Mouse (Mus musculus) cerebellum, adult (tissue): ENCODE data around the gene Ece2.
"Not testable (repeated sequence)": the region's sequence is repeated elsewhere in the genome, so short reads cannot be mapped to it uniquely, and the experiment has no call there.

ENCODE experiments used
- ATAC-seq: cut with Nextera tagmentation; 2 replicates; pipeline ENCODE4 v1.9.2; 2017; ENCODE audit warnings: mild to moderate bottlenecking, moderate library complexity, mixed read lengths; ENCODE audit not compliant: insufficient number of reproducible peaks, low FRiP score, low TSS enrichment

Gene Ece2

DNA sequence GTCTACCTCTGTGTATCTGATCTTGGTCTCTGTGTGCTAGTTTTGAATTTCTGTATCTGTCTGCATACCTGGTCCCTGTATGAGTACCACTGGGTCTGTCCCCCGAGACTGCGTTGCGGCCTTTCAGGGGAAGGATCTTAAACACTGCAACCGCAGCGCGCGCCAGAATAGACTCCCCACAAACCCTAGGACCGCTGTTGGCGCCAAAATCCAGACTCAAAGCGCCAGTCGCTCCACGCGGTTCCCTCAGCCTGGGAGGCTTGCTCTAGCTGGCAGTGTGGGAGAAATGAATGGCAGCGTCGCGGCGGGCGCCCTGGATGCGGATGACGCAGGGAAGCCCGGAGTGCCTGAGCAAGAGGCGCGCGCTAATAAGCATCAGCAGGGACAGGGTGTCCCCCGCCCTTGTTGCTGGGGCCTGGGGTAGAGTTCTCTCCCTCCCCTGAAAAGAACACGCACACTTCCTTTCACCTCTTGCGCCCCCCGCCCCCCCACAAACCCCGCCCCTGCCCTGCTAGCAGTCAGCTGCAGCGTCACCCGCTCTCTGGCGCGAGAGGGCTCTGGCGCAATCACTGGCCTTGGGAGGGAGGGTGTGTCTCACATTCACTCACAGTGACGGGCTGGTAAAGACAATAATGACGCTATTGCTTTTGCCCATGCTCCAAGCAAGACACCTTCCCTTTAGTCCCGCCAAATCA lies 7.5 kb upstream of the Ece2 start:
- peak; percentile 69; the same call in 1 of the 2 replicates for ATAC-seq

DNA sequence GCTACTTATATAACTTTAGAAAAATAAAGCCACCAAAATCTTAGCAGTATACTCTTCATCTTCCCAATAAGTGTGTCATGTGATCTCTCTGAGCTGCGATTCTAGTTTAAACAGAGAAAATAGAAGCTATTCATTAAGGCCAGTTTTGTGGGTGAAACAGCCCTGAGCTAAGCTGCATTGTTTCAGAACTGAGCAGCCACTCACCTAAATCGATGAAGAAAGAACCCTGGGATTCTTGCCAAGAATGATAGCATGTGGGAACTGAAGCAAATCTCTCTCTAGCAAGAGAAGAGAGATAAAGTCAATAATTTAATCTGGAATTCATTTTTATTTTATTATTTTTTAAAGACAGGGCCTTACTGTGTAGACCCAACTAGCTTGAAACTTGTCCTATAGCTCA lies 6.4 kb upstream of the Ece2 start:
- no peak for ATAC-seq

GRCm38 (mm10) chr16:20628871-20629391 lies 697 bp upstream of the Ece2 start:
- no peak for ATAC-seq

- ATAC-seq, result no peak
Observed at GRCm38 (mm10) chr16:20637410-20637809, 7.8 kb downstream of the Ece2 start.

DNA sequence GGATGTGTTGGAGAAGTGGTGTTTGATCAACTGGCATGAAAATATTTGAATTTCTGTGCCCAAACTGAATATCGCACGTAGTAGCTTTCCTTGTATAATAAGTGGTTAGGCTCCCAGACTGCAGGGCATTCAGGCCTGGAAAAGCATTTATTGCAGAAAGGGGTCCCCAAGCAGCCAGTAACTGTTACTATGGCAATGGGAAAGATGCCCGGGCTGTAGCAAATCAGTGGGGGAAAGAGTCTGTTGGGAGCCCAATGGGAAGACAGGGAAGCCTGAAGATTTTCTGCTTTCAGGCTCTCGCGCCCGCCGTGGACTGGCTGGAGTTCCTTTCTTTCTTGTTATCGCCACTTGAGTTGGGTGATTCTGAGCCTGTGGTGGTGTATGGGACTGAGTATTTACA lies 8.7 kb downstream of the Ece2 start:
- no peak for ATAC-seq

GRCm38 (mm10) chr16:20642161-20642560 lies 12.5 kb downstream of the Ece2 start:
- ATAC-seq, result 0 out of 2 replicates have a peak, but pooled peaks have one; percentile 45

- no peak for ATAC-seq
Observed at GRCm38 (mm10) chr16:20643911-20644310, 14.3 kb downstream of the Ece2 start.

- ATAC-seq, result peak; percentile 92
Observed at GRCm38 (mm10) chr16:20651076-20651946, 21.7 kb downstream of the Ece2 start, which contains the start of gene Psmd2. TSS of gene Psmd2 (plus strand) at chr16:20651652.

GRCm38 (mm10) chr16:20651947-20652310 lies 22.3 kb downstream of the Ece2 start:
- ATAC-seq, result no peak

- no peak for ATAC-seq
Observed at GRCm38 (mm10) chr16:20653315-20653714, 23.7 kb downstream of the Ece2 start.

GRCm38 (mm10) chr16:20657661-20658060 lies 28.0 kb downstream of the Ece2 start:
- ATAC-seq, result no peak

DNA sequence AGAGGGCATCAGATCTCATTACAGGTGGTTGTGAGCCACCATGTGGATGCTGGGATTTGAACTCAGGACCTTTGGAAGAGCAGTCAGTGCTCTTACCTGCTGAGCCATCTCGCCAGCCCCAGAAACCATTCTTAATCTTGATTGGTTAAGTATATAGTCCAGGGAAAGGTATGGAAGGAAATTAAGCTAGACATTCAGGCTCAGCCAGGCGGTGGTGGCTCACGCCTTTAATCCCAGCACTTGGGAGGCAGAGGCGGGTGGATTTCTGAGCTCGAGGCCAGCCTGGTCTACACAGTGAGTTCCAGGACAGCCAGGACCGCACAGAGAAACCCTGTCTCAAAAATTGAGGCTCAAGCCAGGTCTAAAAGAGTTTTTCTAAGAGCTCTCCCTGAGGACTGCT lies 38.4 kb downstream of the Ece2 start, which contains the start of gene Eif4g1:
Gene Eif4g1, plus strand, starts transcription at position 301 of the 400 bp plus-strand sequence.
- ATAC-seq, result not testable (repeated sequence)

DNA sequence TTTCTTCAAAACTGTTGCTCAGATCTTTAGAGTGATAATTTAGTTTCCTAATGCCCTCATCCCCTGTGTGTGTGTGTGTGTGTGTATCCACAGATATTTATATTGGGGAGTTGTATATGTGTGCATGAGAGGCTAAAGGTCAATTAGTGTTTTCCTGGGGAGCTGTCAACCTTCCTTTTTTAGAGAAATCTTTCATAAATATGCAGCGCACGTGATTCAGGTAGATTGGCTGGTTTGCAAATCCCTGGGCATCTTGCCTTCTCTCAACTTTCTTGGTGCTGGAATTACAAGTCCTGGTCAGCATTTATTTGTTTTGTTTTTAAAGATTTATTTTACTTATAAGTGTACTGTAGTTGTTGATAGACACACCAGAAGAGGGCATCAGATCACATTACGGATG lies 40.7 kb downstream of the Ece2 start:
- no peak for ATAC-seq

GRCm38 (mm10) chr16:20671886-20672285 lies 42.3 kb downstream of the Ece2 start:
- no peak for ATAC-seq

DNA sequence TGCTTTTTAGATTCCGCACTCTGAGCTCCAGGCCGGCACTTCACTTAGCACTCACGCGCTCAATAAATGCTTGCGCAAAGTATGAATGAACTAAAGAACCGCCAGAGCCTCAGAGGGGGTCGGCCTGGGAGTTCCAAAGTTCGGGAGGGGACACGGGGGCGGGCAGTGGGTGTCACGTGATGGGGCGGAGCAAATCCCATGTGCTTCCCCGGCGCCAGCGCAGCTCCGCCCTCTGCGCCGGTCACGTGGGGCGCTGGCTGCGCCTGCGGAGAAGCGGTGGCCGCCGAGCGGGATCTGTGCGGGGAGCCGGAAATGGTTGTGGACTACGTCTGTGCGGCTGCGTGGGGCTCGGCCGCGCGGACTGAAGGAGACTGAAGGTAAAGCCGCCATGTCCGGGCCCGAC lies 42.9 kb downstream of the Ece2 start:
- peak; percentile 94 for ATAC-seq

GRCm38 (mm10) chr16:20672965-20673705 lies 43.5 kb downstream of the Ece2 start:
- 0 out of 2 replicates have a peak, but pooled peaks have one; percentile 5 for ATAC-seq

- no peak for ATAC-seq
Observed at GRCm38 (mm10) chr16:20673706-20674303, 44.2 kb downstream of the Ece2 start.

DNA sequence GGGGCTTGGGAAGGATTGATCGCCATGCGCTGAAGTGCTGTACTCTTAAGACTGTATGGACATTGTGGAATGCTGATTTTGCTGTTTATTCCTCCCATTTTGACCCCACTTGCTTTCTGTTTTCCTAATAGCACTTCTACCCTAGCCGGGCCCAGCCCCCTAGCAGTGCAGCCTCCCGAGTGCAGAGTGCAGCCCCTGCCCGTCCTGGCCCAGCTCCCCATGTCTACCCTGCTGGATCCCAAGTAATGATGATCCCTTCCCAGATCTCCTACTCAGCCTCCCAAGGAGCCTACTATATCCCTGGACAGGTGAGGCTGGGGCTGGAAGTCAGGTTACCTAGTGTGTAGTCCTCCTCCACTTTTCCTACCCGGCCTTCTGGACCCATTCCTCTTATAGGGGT lies 45.6 kb downstream of the Ece2 start:
- ATAC-seq, result no peak

DNA sequence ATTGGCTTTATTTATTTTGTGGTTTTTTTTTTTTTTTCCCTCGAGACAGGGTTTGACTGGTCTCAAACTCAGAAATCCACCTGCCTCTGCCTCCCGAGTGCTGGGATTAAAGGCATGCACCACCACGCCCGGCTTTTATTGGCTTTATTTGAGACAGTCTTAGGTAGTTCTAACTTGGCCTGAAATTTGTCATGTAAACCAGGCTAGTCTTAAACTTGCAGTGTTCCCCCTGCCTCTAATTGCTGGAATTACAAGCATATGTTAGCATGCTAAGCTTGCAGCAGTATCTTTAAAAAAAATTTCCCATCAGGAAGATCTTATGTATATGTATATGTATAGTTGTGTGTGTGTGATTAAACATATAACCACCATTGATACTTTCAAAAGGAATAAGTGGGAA lies 47.1 kb downstream of the Ece2 start:
- no peak for ATAC-seq

GRCm38 (mm10) chr16:20677380-20677779 lies 47.8 kb downstream of the Ece2 start:
- no peak for ATAC-seq
